Mouse (Mus musculus): ENCODE data around the gene Prrt2.

The Prrt2 gene

GRCm38 (mm10) chr7:126996449-126996848, 24.6 kb downstream of the Prrt2 start:
- no peak for DNase-seq

- DNase-seq, result no peak
These were observed 32.2 kb downstream of the Prrt2 start for GRCm38 (mm10) chr7:126988816-126989215.

- peak; percentile 70 for DNase-seq
These were observed 34.7 kb downstream of the Prrt2 start for GRCm38 (mm10) chr7:126986319-126986718.

- no peak for DNase-seq
These were observed 36.2 kb downstream of the Prrt2 start for GRCm38 (mm10) chr7:126984667-126985444.

GRCm38 (mm10) chr7:126983113-126983512, 37.9 kb downstream of the Prrt2 start:
- no peak for DNase-seq

GRCm38 (mm10) chr7:126982054-126982453, 39.0 kb downstream of the Prrt2 start:
- no peak for DNase-seq

GRCm38 (mm10) chr7:126981601-126982000, 39.4 kb downstream of the Prrt2 start:
- DNase-seq, result no peak

GRCm38 (mm10) chr7:126978841-126979240, 42.2 kb downstream of the Prrt2 start:
- no peak for DNase-seq

- no peak for DNase-seq
These were observed 44.0 kb downstream of the Prrt2 start for GRCm38 (mm10) chr7:126976878-126977459.

- DNase-seq, result peak; percentile 92
These were observed 44.8 kb downstream of the Prrt2 start, which contains the start of gene Cdiptos for GRCm38 (mm10) chr7:126975950-126976866. Gene Cdiptos (minus strand): TSS chr7:126976098.

- no peak for DNase-seq
These were observed 45.3 kb downstream of the Prrt2 start, which contains the start of gene Cdipt for GRCm38 (mm10) chr7:126975893-126975949. Gene Cdipt (plus strand): TSS chr7:126975914.

- no peak for DNase-seq
These were observed 45.5 kb downstream of the Prrt2 start for GRCm38 (mm10) chr7:126975493-126975892.

All from kidney, adult 11 months (tissue).